Mouse (Mus musculus) hindbrain, embryonic 11.5 days (tissue): Measurements from ENCODE around the gene Ccdc97. TPM values are rescaled to one million over a fixed set of nuclear protein-coding genes. Genes with fewer than 3 reads are reported as not detected.

Experiments used
- polyA plus RNA-seq: library from polyadenylated mRNA; unstranded; fragments of >200 nt; fragmentation: Nextera tagmentation; extraction: Ambion mirVana; gene quantifications from 2 replicates; pipeline ENCODE4 v1.2.1, GENCODE M21; 2014

The Ccdc97 gene
- polyA plus RNA-seq, 1 experiment from 2014 or later: 33.7 TPM

Other genes starting within 250 kb of the Ccdc97 start
- gene Ceacam1, start 241.5 kb downstream of the Ccdc97 start, polyA plus RNA-seq: 0.74 and 1.4 TPM in 2 replicates
- not detected in 2 replicates for gene Ceacam2, start 179.2 kb downstream of the Ccdc97 start, polyA plus RNA-seq
- gene Erich4, start 103.2 kb downstream of the Ccdc97 start, polyA plus RNA-seq: not detected in 2 replicates
- 25.1 and 25.5 TPM in 2 replicates for gene Dmac2, start 99.7 kb downstream of the Ccdc97 start, polyA plus RNA-seq
- 0.36 and 0.91 TPM in 2 replicates for gene B3gnt8, start 92.4 kb downstream of the Ccdc97 start, polyA plus RNA-seq
- gene Bckdha, start 60.1 kb downstream of the Ccdc97 start, polyA plus RNA-seq: 32.9 and 35.2 TPM in 2 replicates
- 48.1 and 49.9 TPM in 2 replicates for gene Exosc5, start 59.9 kb downstream of the Ccdc97 start, polyA plus RNA-seq
- 1.6 and 2.2 TPM in 2 replicates for gene Tmem91, start 43.9 kb downstream of the Ccdc97 start, polyA plus RNA-seq
- gene B9d2, start 38.3 kb downstream of the Ccdc97 start, polyA plus RNA-seq: 33.1 and 34.8 TPM in 2 replicates
- gene Tgfb1, start 32.1 kb downstream of the Ccdc97 start, polyA plus RNA-seq: 1.0 and 1.1 TPM in 2 replicates
- 68.1 and 70.1 TPM in 2 replicates for gene Hnrnpul1, start 35.7 kb upstream of the Ccdc97 start, polyA plus RNA-seq
- gene Axl, start 69.6 kb upstream of the Ccdc97 start, polyA plus RNA-seq: 15.0 and 19.4 TPM in 2 replicates
- 0.69 and 0.95 TPM in 2 replicates for gene Cyp2s1, start 97.8 kb upstream of the Ccdc97 start, polyA plus RNA-seq
- not detected in 2 replicates for gene Cyp2b10, start 178.5 kb upstream of the Ccdc97 start, polyA plus RNA-seq